Mouse (Mus musculus) cerebellum, postnatal 25 days (tissue): Measurements from ENCODE around the gene Tpm4.

Experiments used
- DNase-seq, 2 experiments: peaks; one replicate each; pipeline ENCODE4 v3.0.0; 2021; ENCODE audit warnings: mixed read lengths in 2 of 2

Gene Tpm4

GRCm38 (mm10) chr8:72197997-72198396, 63.2 kb downstream of the Tpm4 start:
- DNase-seq: no peak
